Mouse (Mus musculus) CH12.LX (cell line): ENCODE measurements around the gene Vmn2r28. TPM values are rescaled to one million over a fixed set of nuclear protein-coding genes. Genes with fewer than 3 reads are reported as not detected.
"Not testable (repeated sequence)": the region's sequence is repeated elsewhere in the genome, so short reads cannot be mapped to it uniquely, and the experiment has no call there.

ENCODE experiments used
- DNase-seq: peaks from one replicate; pipeline ENCODE4 v3.0.0-alpha.2; 2013; ENCODE audit errors: extremely low read depth
- H3K27ac ChIP-seq: 2 replicates; pipeline ENCODE4 v1.5.1; 2012; ENCODE audit warnings: low read depth, mild to moderate bottlenecking, control low read depth, moderate library complexity; ENCODE audit not compliant: insufficient read depth
- H3K27me3 ChIP-seq: replicated peaks from 2 replicates; pipeline ENCODE3; 2012; ENCODE audit warnings: inconsistent platforms
- H3K36me3 ChIP-seq, 2 experiments: replicated peaks in 1 of 2; 2 replicates each; pipeline versions ENCODE3 to v1.6.1; 2012; ENCODE audit warnings: inconsistent platforms in 1 of 2, low read length in 1 of 2, mild to moderate bottlenecking in 1 of 2, mixed read lengths in 1 of 2, moderate library complexity in 1 of 2; ENCODE audit not compliant: control insufficient read depth in 1 of 2, insufficient read depth in 1 of 2
- H3K4me1 ChIP-seq, 2 experiments: 2 replicates each; pipeline ENCODE4 v1.6.1; 2012; ENCODE audit warnings: inconsistent platforms in 1 of 2, moderate library complexity in 1 of 2; ENCODE audit not compliant: insufficient read depth in 2 of 2, control insufficient read depth in 1 of 2
- H3K4me2 ChIP-seq: 2 replicates; pipeline ENCODE4 v1.6.1; 2012; ENCODE audit warnings: low read depth, mild to moderate bottlenecking, control low read depth; ENCODE audit not compliant: poor library complexity, insufficient read depth, severe bottlenecking
- H3K4me3 ChIP-seq, 3 experiments: fragments of 150-350 bp in 1 of 3; sonication (generic) in 1 of 3; replicated peaks in 1 of 3; 2 replicates each; pipeline versions ENCODE3 to v1.5.1; 2011 to 2012; ENCODE audit warnings: low read depth in 2 of 3, low read length in 2 of 3, mild to moderate bottlenecking in 2 of 3, moderate library complexity in 2 of 3, control low read depth in 1 of 3, improper control_type of control experiment in 1 of 3, inconsistent platforms in 1 of 3, mixed read lengths in 1 of 3; ENCODE audit not compliant: poor library complexity in 1 of 3
- H3K79me2 ChIP-seq: replicated peaks from 2 replicates; pipeline ENCODE4 v1.6.1; 2012; ENCODE audit warnings: mild to moderate bottlenecking, moderate library complexity; ENCODE audit not compliant: control insufficient read depth, poor library complexity, insufficient read depth, severe bottlenecking; ENCODE audit errors: extremely low read depth
- H3K9ac ChIP-seq: 2 replicates; pipeline ENCODE4 v1.6.1; 2012; ENCODE audit warnings: low read depth, mild to moderate bottlenecking, control low read depth, moderate library complexity; ENCODE audit not compliant: insufficient read depth
- H3K9me3 ChIP-seq: replicated peaks from 2 replicates; pipeline ENCODE3; 2012; ENCODE audit warnings: low read length, inconsistent platforms, mixed read lengths
- CTCF ChIP-seq, 2 experiments: IDR thresholded peaks in 1 of 2; conservative IDR thresholded peaks in 1 of 2; 2 replicates each; pipeline ENCODE4 v1.5.1; 2011 to 2012; ENCODE audit warnings: low read depth in 2 of 2, low read length in 2 of 2, improper control_type of control experiment in 1 of 2, inconsistent platforms in 1 of 2, mild to moderate bottlenecking in 1 of 2, moderate library complexity in 1 of 2
- dilution Hi-C: fragments of 300-500 bp; cut with MboI; formaldehyde crosslinking; loops from 2 replicates; pipeline ENCODE4 v1.14.3; 2020; ENCODE audit warnings: low sequenced_read_pairs; ENCODE audit not compliant: extremely low pct_unique_long_range_greater_than_20kb, extremely low pct_ligation_motif_present
- in situ Hi-C: fragments of 300-500 bp; cut with MboI; formaldehyde crosslinking; loops from 3 replicates; pipeline ENCODE4 v1.14.3; 2019; ENCODE audit warnings: low sequenced_read_pairs, low pct_ligation_motif_present, low pct_unique_long_range_greater_than_20kb, mixed read lengths
- polyA plus RNA-seq: library from polyadenylated mRNA; unstranded; fragments of >175 nt; gene quantifications from 2 replicates; pipeline ENCODE4 v1.2.1, GENCODE M21; 2012; ENCODE audit warnings: low read depth; ENCODE audit not compliant: insufficient read length
- total RNA-seq, 2 experiments: library from RNA; depleted of rRNA; stranded (reverse); fragments of 300-350 nt in 1 of 2; fragments of >200 nt in 1 of 2; gene quantifications; 2 replicates each; pipeline ENCODE4 v1.2.3; 2012 to 2014

Gene Vmn2r28
- not detected in 2 replicates for total RNA-seq (2012; rRNA removed)
- total RNA-seq (2014; rRNA removed), result not detected in 2 replicates
- not detected in 2 replicates for polyA plus RNA-seq

DNA sequence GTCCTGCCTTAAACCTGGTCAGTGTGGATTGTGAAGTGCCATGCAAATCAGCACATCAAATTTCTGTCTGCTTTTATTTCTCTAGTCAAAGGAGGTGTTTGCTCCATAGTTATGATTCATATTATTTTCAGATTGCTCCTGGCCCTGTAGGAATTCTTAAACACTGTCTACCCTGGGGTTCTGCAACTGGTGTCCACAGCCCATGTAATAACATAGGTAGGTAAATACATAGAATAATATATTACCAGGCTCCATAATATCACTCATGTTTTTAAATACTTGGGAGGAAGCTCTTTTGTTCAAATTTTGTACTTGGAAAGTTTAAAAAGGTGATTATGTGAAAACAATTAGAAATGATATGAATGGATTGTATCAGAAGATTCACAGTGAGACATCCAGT lies at the start of gene Vmn2r28:
Gene Vmn2r28 (minus strand): TSS at position 101 of the 400 bp plus-strand sequence.
- H3K79me2 ChIP-seq, H3K27me3 ChIP-seq, H3K4me3 ChIP-seq, H3K9me3 ChIP-seq, DNase-seq, dilution Hi-C loops, H3K9ac ChIP-seq, H3K4me1 ChIP-seq, H3K36me3 ChIP-seq, H3K4me2 ChIP-seq, in situ Hi-C loops, H3K27ac ChIP-seq: not testable (repeated sequence)

DNA sequence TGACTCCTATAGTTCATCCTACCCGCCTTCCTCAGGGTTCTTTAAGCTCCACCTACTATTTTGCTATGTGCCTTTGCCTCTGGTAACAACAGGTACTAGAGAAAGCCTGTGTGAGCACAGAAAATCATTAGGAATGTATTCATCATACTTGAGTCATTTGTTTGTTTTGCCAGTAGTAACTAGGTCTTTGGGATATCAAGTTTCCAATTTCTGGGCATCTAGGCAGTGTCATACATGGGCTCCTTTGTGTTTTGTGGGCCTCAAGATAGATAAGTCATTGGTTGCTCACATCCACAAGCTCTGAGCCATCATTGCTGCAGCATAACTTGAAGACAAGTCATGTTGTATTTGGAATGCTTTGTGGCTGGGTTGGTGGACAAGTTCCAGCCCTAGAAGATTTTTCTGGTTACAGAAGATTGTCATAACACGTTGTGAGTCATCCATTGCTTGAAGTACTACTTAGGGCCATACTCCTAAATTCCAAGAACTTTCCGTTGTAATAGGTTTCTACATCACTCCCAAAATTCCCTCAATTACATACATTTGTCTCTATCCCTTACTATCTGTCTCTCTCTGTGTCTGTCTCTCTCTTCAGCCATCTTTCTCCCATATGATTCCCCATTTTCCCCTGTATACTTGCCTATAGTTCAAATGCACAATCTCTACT lies 47.1 kb upstream of the Vmn2r28 start:
- H3K27me3 ChIP-seq, DNase-seq, H3K4me2 ChIP-seq, H3K9me3 ChIP-seq, dilution Hi-C loops, H3K79me2 ChIP-seq, H3K4me1 ChIP-seq, H3K36me3 ChIP-seq, H3K27ac ChIP-seq, H3K9ac ChIP-seq, in situ Hi-C loops, H3K4me3 ChIP-seq: not testable (repeated sequence)

DNA sequence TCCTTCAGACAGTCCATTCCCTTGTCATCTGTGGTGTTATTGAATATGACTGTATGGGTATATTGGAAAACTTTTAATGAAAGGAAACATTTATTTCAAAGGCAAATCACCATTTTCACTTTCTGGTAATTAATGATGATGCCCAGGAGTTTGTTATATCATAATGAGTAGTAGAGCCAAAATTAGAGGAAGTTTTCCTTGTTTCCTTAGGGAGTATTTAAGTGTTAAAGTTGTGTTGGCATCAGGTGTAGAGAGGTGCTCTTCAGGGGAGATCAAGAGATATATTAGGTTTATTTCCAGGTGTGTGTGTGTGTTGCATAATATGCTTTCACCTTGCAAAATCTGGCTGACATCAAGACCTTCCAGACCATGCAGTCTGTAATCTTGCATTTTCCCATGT lies 37.1 kb downstream of the Vmn2r28 start, which contains the start of gene Vmn1r59:
Gene Vmn1r59 (minus strand): TSS at position 101 of the 400 bp plus-strand sequence.
- H3K9me3 ChIP-seq, result no peaks in the 10 kb centered on the region
- no peaks in the 10 kb centered on the region for H3K4me1 ChIP-seq
- in situ Hi-C loops, result no loop called here
- DNase-seq, result no peak
- no peak within 1 kb of the TSS for H3K4me3 ChIP-seq
- TF ChIP-seq CTCF (conservative IDR thresholded peaks at IDR 0.05 in 1 of 2, IDR thresholded peaks at IDR 0.05 in 1 of 2; ENCODE audit: low read depth in 2 of 2, low read length in 2 of 2), result no peak
- no peaks in the 10 kb centered on the region for H3K36me3 ChIP-seq
- H3K9ac ChIP-seq, result no peak within 1 kb of the TSS
- no peaks in the 10 kb centered on the region for H3K27me3 ChIP-seq
- dilution Hi-C loops, result no loop called here
- H3K79me2 ChIP-seq, result no peaks in the 10 kb centered on the region
- H3K4me2 ChIP-seq, result no peak within 1 kb of the TSS
- H3K27ac ChIP-seq, result no peak within 1 kb of the TSS

DNA sequence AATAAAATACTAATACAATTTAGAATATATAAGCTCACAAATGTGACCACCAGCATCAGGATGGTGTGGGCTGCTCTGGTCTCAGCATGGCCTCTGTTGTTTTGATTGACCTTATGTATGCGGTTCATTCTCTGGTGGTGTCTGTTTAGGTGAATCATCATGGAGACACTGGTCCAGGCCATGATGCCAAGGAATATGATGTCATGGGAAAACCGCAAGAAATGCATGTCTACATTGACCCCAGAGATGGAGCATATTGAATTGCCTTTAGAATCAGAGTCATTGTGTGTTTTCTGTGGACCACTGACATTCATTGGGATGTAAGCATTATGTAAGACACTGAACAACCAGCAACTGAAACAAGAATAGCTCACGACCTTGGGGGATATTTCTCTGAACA lies 39.7 kb downstream of the Vmn2r28 start:
- H3K27me3 ChIP-seq, H3K4me1 ChIP-seq, H3K9ac ChIP-seq, in situ Hi-C loops, DNase-seq, H3K9me3 ChIP-seq, H3K36me3 ChIP-seq, H3K27ac ChIP-seq, H3K79me2 ChIP-seq, dilution Hi-C loops, H3K4me3 ChIP-seq, H3K4me2 ChIP-seq: not testable (repeated sequence)
